Mouse (Mus musculus): ENCODE results near the gene Il9.

The Il9 gene

GRCm38 (mm10) chr13:56482146-56482545 is at the start of gene Il9:
Gene Il9, minus strand, starts transcription at chr13:56482246.
- no peak for DNase-seq (ENCODE audit: low read depth)

GRCm38 (mm10) chr13:56529685-56530084 is 47.6 kb upstream of the Il9 start:
- DNase-seq (ENCODE audit: low read depth), result no peak

- no peak for DNase-seq (ENCODE audit: low read depth)
Measured at GRCm38 (mm10) chr13:56529031-56529430, 47.0 kb upstream of the Il9 start.

- DNase-seq (ENCODE audit: low read depth), result no peak
Measured at GRCm38 (mm10) chr13:56528281-56528680, 46.2 kb upstream of the Il9 start.

GRCm38 (mm10) chr13:56527846-56528245 is 45.8 kb upstream of the Il9 start:
- DNase-seq (ENCODE audit: low read depth), result no peak

GRCm38 (mm10) chr13:56526871-56527270 is 44.8 kb upstream of the Il9 start:
- DNase-seq (ENCODE audit: low read depth), result no peak

GRCm38 (mm10) chr13:56522821-56523167 is 40.7 kb upstream of the Il9 start:
- no peak for DNase-seq (ENCODE audit: low read depth)

GRCm38 (mm10) chr13:56522081-56522820 is 40.2 kb upstream of the Il9 start, which contains the start of gene Fbxl21:
Gene Fbxl21, plus strand, starts transcription at chr13:56522472.
- peak; percentile 65 for DNase-seq (ENCODE audit: low read depth)

- no peak for DNase-seq (ENCODE audit: low read depth)
Measured at GRCm38 (mm10) chr13:56516816-56517215, 34.8 kb upstream of the Il9 start.

- DNase-seq (ENCODE audit: low read depth), result no peak
Measured at GRCm38 (mm10) chr13:56516311-56516710, 34.3 kb upstream of the Il9 start.

GRCm38 (mm10) chr13:56513595-56513994 is 31.5 kb upstream of the Il9 start:
- no peak for DNase-seq (ENCODE audit: low read depth)

- DNase-seq (ENCODE audit: low read depth), result no peak
Measured at GRCm38 (mm10) chr13:56509796-56510195, 27.8 kb upstream of the Il9 start.

GRCm38 (mm10) chr13:56506871-56507496 is 24.9 kb upstream of the Il9 start:
- no peak for DNase-seq (ENCODE audit: low read depth)

GRCm38 (mm10) chr13:56501866-56502420 is 19.9 kb upstream of the Il9 start:
- no peak for DNase-seq (ENCODE audit: low read depth)

GRCm38 (mm10) chr13:56500636-56501035 is 18.6 kb upstream of the Il9 start:
- DNase-seq (ENCODE audit: low read depth), result no peak

GRCm38 (mm10) chr13:56500132-56500531 is 18.1 kb upstream of the Il9 start:
- no peak for DNase-seq (ENCODE audit: low read depth)

GRCm38 (mm10) chr13:56494440-56494839 is 12.4 kb upstream of the Il9 start:
- peak; percentile 15 for DNase-seq (ENCODE audit: low read depth)

- DNase-seq (ENCODE audit: low read depth), result no peak
Measured at GRCm38 (mm10) chr13:56488012-56488411, 6.0 kb upstream of the Il9 start.

GRCm38 (mm10) chr13:56478027-56478426 is 4.0 kb downstream of the Il9 start:
- no peak for DNase-seq (ENCODE audit: low read depth)

GRCm38 (mm10) chr13:56477271-56477670 is 4.8 kb downstream of the Il9 start:
- DNase-seq (ENCODE audit: low read depth), result peak; percentile 6

GRCm38 (mm10) chr13:56476790-56477189 is 5.3 kb downstream of the Il9 start:
- DNase-seq (ENCODE audit: low read depth), result peak; percentile 44

- peak; percentile 26 for DNase-seq (ENCODE audit: low read depth)
Measured at GRCm38 (mm10) chr13:56475363-56475762, 6.7 kb downstream of the Il9 start.

GRCm38 (mm10) chr13:56472661-56473060 is 9.4 kb downstream of the Il9 start:
- DNase-seq (ENCODE audit: low read depth), result no peak

Data from fibroblast of lung, adult 2 months (primary cell).